Mouse (Mus musculus): Measurements from ENCODE around the gene Tmem135. TPM values are rescaled to one million over a fixed set of nuclear protein-coding genes. Genes with fewer than 3 reads are reported as not detected.

Tmem135 gene
- polyA plus RNA-seq, 1 experiment, result 30.9 TPM

- Histone ChIP-seq H3K4me3 (ENCODE audit: insufficient read depth, low read length) (peak overlapping the region; percentile 97), H3K4me1 (ENCODE audit: control insufficient read depth, insufficient read depth, low read length) (no peaks in the 10 kb centered on the region), H3K27ac (ENCODE audit: insufficient read depth, low read length) (peak overlapping the region; percentile 60)
- TF ChIP-seq POLR2A (IDR thresholded peaks at IDR 0.05; ENCODE audit: extremely low read depth, insufficient read depth, low read length) (no peak), CTCF (IDR thresholded peaks at IDR 0.05; ENCODE audit: extremely low read depth, insufficient read depth, low read length) (no peak)
These were observed 865 bp upstream of the Tmem135 start for GRCm38 (mm10) chr7:89404734-89405440.

- Histone ChIP-seq H3K27ac (ENCODE audit: insufficient read depth, low read length) (peak overlapping the region; percentile 98), H3K4me3 (ENCODE audit: insufficient read depth, low read length) (peak overlapping the region; percentile 97), H3K4me1 (ENCODE audit: control insufficient read depth, insufficient read depth, low read length) (no peaks in the 10 kb centered on the region)
- TF ChIP-seq CTCF (IDR thresholded peaks at IDR 0.05; ENCODE audit: extremely low read depth, insufficient read depth, low read length) (no peak), POLR2A (IDR thresholded peaks at IDR 0.05; ENCODE audit: extremely low read depth, insufficient read depth, low read length) (no peak)
These were observed 709 bp downstream of the Tmem135 start for GRCm38 (mm10) chr7:89403053-89403972.

- no peaks in the 10 kb centered on the region for H3K4me1 ChIP-seq (ENCODE audit: control insufficient read depth, insufficient read depth, low read length)
- no peak overlapping the region for H3K27ac ChIP-seq (ENCODE audit: insufficient read depth, low read length)
- no peak overlapping the region for H3K4me3 ChIP-seq (ENCODE audit: insufficient read depth, low read length)
- TF ChIP-seq CTCF (IDR thresholded peaks at IDR 0.05; ENCODE audit: extremely low read depth, insufficient read depth, low read length) (no peak), POLR2A (IDR thresholded peaks at IDR 0.05; ENCODE audit: extremely low read depth, insufficient read depth, low read length) (no peak)
These were observed 2.1 kb downstream of the Tmem135 start for GRCm38 (mm10) chr7:89401936-89402335.

GRCm38 (mm10) chr7:89401136-89401858 is 2.7 kb downstream of the Tmem135 start:
- no peak overlapping the region for H3K27ac ChIP-seq (ENCODE audit: insufficient read depth, low read length)
- H3K4me3 ChIP-seq (ENCODE audit: insufficient read depth, low read length), result no peak overlapping the region
- no peak for TF ChIP-seq POLR2A (IDR thresholded peaks at IDR 0.05; ENCODE audit: extremely low read depth, insufficient read depth, low read length)
- no peak for TF ChIP-seq CTCF (IDR thresholded peaks at IDR 0.05; ENCODE audit: extremely low read depth, insufficient read depth, low read length)
- no peaks in the 10 kb centered on the region for H3K4me1 ChIP-seq (ENCODE audit: control insufficient read depth, insufficient read depth, low read length)

- Histone ChIP-seq H3K4me1 (ENCODE audit: control insufficient read depth, insufficient read depth, low read length) (no peaks in the 10 kb centered on the region), H3K27ac (ENCODE audit: insufficient read depth, low read length) (no peak overlapping the region), H3K4me3 (ENCODE audit: insufficient read depth, low read length) (no peak overlapping the region)
- TF ChIP-seq POLR2A (IDR thresholded peaks at IDR 0.05; ENCODE audit: extremely low read depth, insufficient read depth, low read length), result no peak
- no peak for TF ChIP-seq CTCF (IDR thresholded peaks at IDR 0.05; ENCODE audit: extremely low read depth, insufficient read depth, low read length)
These were observed 3.3 kb downstream of the Tmem135 start for GRCm38 (mm10) chr7:89400721-89401120.

GRCm38 (mm10) chr7:89397837-89398534 is 6.0 kb downstream of the Tmem135 start:
- Histone ChIP-seq H3K27ac (ENCODE audit: insufficient read depth, low read length) (no peak overlapping the region), H3K4me3 (ENCODE audit: insufficient read depth, low read length) (no peak overlapping the region), H3K4me1 (ENCODE audit: control insufficient read depth, insufficient read depth, low read length) (no peaks in the 10 kb centered on the region)
- TF ChIP-seq POLR2A (IDR thresholded peaks at IDR 0.05; ENCODE audit: extremely low read depth, insufficient read depth, low read length), result no peak
- TF ChIP-seq CTCF (IDR thresholded peaks at IDR 0.05; ENCODE audit: extremely low read depth, insufficient read depth, low read length), result no peak

GRCm38 (mm10) chr7:89396386-89396785 is 7.6 kb downstream of the Tmem135 start:
- H3K4me3 ChIP-seq (ENCODE audit: insufficient read depth, low read length), result no peak overlapping the region
- H3K4me1 ChIP-seq (ENCODE audit: control insufficient read depth, insufficient read depth, low read length), result no peaks in the 10 kb centered on the region
- no peak overlapping the region for H3K27ac ChIP-seq (ENCODE audit: insufficient read depth, low read length)
- TF ChIP-seq POLR2A (IDR thresholded peaks at IDR 0.05; ENCODE audit: extremely low read depth, insufficient read depth, low read length), result no peak

- Histone ChIP-seq H3K27ac (ENCODE audit: insufficient read depth, low read length) (no peak overlapping the region), H3K4me1 (ENCODE audit: control insufficient read depth, insufficient read depth, low read length) (no peaks in the 10 kb centered on the region), H3K4me3 (ENCODE audit: insufficient read depth, low read length) (no peak overlapping the region)
- TF ChIP-seq POLR2A (IDR thresholded peaks at IDR 0.05; ENCODE audit: extremely low read depth, insufficient read depth, low read length) (no peak), CTCF (IDR thresholded peaks at IDR 0.05; ENCODE audit: extremely low read depth, insufficient read depth, low read length) (no peak)
These were observed 8.6 kb downstream of the Tmem135 start for GRCm38 (mm10) chr7:89395399-89395798.

- TF ChIP-seq CTCF (IDR thresholded peaks at IDR 0.05; ENCODE audit: extremely low read depth, insufficient read depth, low read length), result no peak
- TF ChIP-seq POLR2A (IDR thresholded peaks at IDR 0.05; ENCODE audit: extremely low read depth, insufficient read depth, low read length), result no peak
- Histone ChIP-seq H3K27ac (ENCODE audit: insufficient read depth, low read length) (no peak overlapping the region), H3K4me1 (ENCODE audit: control insufficient read depth, insufficient read depth, low read length) (no peaks in the 10 kb centered on the region; the same call in 1 of the 2 replicates), H3K4me3 (ENCODE audit: insufficient read depth, low read length) (no peak overlapping the region)
These were observed 11.2 kb downstream of the Tmem135 start for GRCm38 (mm10) chr7:89392825-89393224.
